Mouse (Mus musculus) midbrain, embryonic 15.5 days (tissue): ENCODE data around the gene Chd9. TPM values are rescaled to one million over a fixed set of nuclear protein-coding genes. Genes with fewer than 3 reads are reported as not detected.
A peak's percentile ranks its signal among the peaks of the same experiment; 100 is the strongest.

Source experiments
- ATAC-seq: fragments of 200-750 bp; cut with Nextera tagmentation; replicated peaks from 2 replicates; pipeline ENCODE4 v1.8.0; 2017; ENCODE audit warnings: moderate TSS enrichment
- H3K27ac ChIP-seq: fragments of 300-500 bp; sonication (generic); 2 replicates; pipeline ENCODE4 v1.5.1; 2015; ENCODE audit warnings: mild to moderate bottlenecking, inconsistent platforms
- H3K27me3 ChIP-seq: fragments of 300-500 bp; sonication (generic); replicated peaks from 2 replicates; pipeline ENCODE4 v1.6.1; 2015; ENCODE audit warnings: inconsistent platforms
- H3K36me3 ChIP-seq: fragments of 300-500 bp; sonication (generic); replicated peaks from 2 replicates; pipeline ENCODE4 v1.6.1; 2015; ENCODE audit warnings: inconsistent platforms
- H3K4me1 ChIP-seq: fragments of 300-500 bp; sonication (generic); 2 replicates; pipeline ENCODE4 v1.6.1; 2015; ENCODE audit warnings: inconsistent platforms
- H3K4me2 ChIP-seq: fragments of 300-500 bp; sonication (generic); 2 replicates; pipeline ENCODE4 v1.6.1; 2015; ENCODE audit warnings: inconsistent platforms, mild to moderate bottlenecking, moderate library complexity
- H3K4me3 ChIP-seq: fragments of 300-500 bp; sonication (generic); 2 replicates; pipeline ENCODE4 v1.5.1; 2015; ENCODE audit warnings: mild to moderate bottlenecking, inconsistent platforms
- H3K9ac ChIP-seq: fragments of 300-500 bp; sonication (generic); 2 replicates; pipeline ENCODE4 v1.6.1; 2015; ENCODE audit warnings: mild to moderate bottlenecking, inconsistent platforms
- H3K9me3 ChIP-seq: fragments of 300-500 bp; sonication (generic); 2 replicates; pipeline ENCODE4 v1.6.1; 2016; ENCODE audit warnings: inconsistent platforms
- WGBS: fragments of 180-500 bp; shearing (Covaris S2); methylation state at CpG from one replicate; pipeline ENCODE4 v1.1.7; 2015; ENCODE audit warnings: mixed read lengths; 5-methylcytosine and 5-hydroxymethylcytosine counted together
- polyA plus RNA-seq: library from polyadenylated mRNA; unstranded; fragments of >200 nt; fragmentation: Nextera tagmentation; extraction: Ambion mirVana; gene quantifications from 2 replicates; pipeline ENCODE4 v1.2.1, GENCODE M21; 2015

The Chd9 gene
- polyA plus RNA-seq, 1 experiment from 2014 or later: 79.5 TPM

DNA sequence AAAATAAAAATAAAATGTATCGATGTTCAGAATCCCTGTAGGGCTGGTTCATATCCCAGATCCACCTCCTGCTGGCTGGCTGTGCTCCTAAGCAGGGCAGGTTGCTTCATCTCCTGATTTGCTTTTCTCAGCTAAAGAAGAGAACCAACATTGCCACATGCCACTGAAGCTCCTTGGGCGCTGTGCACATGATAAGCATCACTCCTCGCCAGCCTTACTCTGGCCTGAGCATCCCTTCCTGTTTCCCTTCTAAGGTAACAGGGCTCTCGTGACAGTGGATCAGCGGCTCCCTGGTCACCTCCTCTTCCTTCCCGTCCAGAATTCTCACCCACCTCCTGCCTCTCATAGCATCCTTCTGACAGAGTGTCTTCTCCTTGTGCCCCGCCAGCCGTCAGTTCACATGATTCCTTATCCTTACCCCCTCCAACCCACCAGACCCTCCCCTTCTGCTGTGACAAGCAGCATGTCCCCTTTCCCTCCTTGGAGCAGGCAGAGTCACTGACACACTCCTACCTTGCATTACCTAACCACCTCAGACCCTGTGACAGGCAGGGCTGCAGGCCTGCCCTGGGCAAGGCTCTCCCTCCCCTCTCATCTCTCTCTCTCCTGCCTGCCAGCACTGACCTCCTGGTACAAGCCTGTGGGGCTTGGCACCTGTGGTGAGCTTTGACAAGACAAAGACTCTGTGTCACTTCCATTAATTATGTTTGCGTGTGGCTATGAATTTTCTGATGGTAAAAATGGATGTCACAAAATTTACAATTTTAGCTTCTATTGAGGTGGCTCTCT, 16.2 kb downstream of the Chd9 start:
- no peaks in the 10 kb centered on the region for H3K36me3 ChIP-seq
- no peak overlapping the region for H3K27ac ChIP-seq
- H3K27me3 ChIP-seq: no peaks in the 10 kb centered on the region
- no peak overlapping the region for H3K4me3 ChIP-seq
- WGBS: 72% methylated on average over 9 of the region's 9 CpGs
- peaks cover 4% of the 10 kb centered on the region for H3K4me1 ChIP-seq
- H3K9ac ChIP-seq: no peak overlapping the region
- H3K4me2 ChIP-seq: no peak overlapping the region
- H3K9me3 ChIP-seq: no peaks in the 10 kb centered on the region
- no peak for ATAC-seq

GRCm38 (mm10) chr8:90847980-90848379, 19.8 kb downstream of the Chd9 start:
- H3K4me2 ChIP-seq: no peak overlapping the region
- H3K9me3 ChIP-seq: no peaks in the 10 kb centered on the region
- no peak overlapping the region for H3K9ac ChIP-seq
- 91% methylated on average over 7 of the region's 7 CpGs for WGBS
- no peaks in the 10 kb centered on the region for H3K36me3 ChIP-seq
- no peak overlapping the region for H3K27ac ChIP-seq
- H3K27me3 ChIP-seq: no peaks in the 10 kb centered on the region
- H3K4me1 ChIP-seq: peaks cover 12% of the 10 kb centered on the region
- no peak overlapping the region for H3K4me3 ChIP-seq
- ATAC-seq: no peak

DNA sequence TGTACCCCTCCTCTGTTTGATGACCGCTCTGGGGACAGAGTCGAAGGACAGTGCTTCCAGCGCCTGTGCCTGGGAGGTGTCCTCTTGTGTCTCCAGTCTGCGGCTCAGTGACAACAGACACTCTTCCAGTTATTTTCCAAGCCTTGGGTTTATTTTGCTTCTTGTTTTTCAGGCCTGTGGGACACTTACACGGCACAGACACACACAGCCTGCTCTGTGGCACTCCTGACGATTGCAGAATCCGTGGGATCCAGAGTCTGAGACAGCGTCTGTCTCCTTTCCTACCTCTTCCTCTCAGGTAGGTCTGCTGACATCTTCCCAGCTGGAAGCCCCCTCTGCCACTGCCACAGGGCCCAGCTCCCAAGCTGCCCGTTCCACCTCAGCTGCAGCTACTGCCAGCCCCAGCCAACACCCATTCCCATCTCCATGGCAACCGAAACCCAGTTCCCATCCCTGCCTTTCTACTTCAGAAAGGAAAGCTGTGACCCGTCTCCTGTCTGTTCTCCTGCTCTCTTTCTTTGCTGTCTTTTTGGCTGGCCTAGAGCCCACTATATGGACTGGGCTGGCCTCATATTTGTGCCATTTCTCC, 21.4 kb downstream of the Chd9 start:
- ATAC-seq: peak; percentile 77
- Histone ChIP-seq H3K9ac (no peak overlapping the region), H3K27me3 (no peaks in the 10 kb centered on the region), H3K4me3 (no peak overlapping the region), H3K36me3 (no peaks in the 10 kb centered on the region), H3K4me1 (peaks cover 20% of the 10 kb centered on the region), H3K4me2 (peak overlapping the region; percentile 14; the same call in 1 of the 2 replicates), H3K9me3 (no peaks in the 10 kb centered on the region), H3K27ac (peak overlapping the region; percentile 71)
- WGBS: 39% methylated on average over 11 of the region's 11 CpGs

- 51% methylated on average over 8 of the region's 8 CpGs for WGBS
- ATAC-seq: no peak
- Histone ChIP-seq H3K4me3 (no peak overlapping the region), H3K36me3 (no peaks in the 10 kb centered on the region), H3K4me1 (peaks cover 26% of the 10 kb centered on the region), H3K4me2 (no peak overlapping the region), H3K27me3 (no peaks in the 10 kb centered on the region), H3K9ac (no peak overlapping the region), H3K27ac (no peak overlapping the region), H3K9me3 (no peaks in the 10 kb centered on the region)
Observed at GRCm38 (mm10) chr8:90851544-90851943, 23.4 kb downstream of the Chd9 start.

- H3K27me3 ChIP-seq: no peaks in the 10 kb centered on the region
- H3K4me2 ChIP-seq: peak overlapping the region; percentile 28
- peak overlapping the region; percentile 58 for H3K27ac ChIP-seq
- no peaks in the 10 kb centered on the region for H3K36me3 ChIP-seq
- no peaks in the 10 kb centered on the region for H3K9me3 ChIP-seq
- WGBS: 48% methylated on average over 9 of the region's 9 CpGs
- no peak overlapping the region for H3K9ac ChIP-seq
- H3K4me1 ChIP-seq: peaks cover 25% of the 10 kb centered on the region
- ATAC-seq: peak; percentile 44; the same call in 1 of the 2 replicates
- no peak overlapping the region for H3K4me3 ChIP-seq
Observed at GRCm38 (mm10) chr8:90853971-90854670, 26.0 kb downstream of the Chd9 start.

GRCm38 (mm10) chr8:90854671-90855161, 26.6 kb downstream of the Chd9 start:
- H3K9ac ChIP-seq: no peak overlapping the region
- 11% methylated on average over 10 of the region's 10 CpGs for WGBS
- H3K27ac ChIP-seq: peak overlapping the region; percentile 58
- H3K4me1 ChIP-seq: peaks cover 24% of the 10 kb centered on the region
- peak overlapping the region; percentile 28 for H3K4me2 ChIP-seq
- no peak overlapping the region for H3K4me3 ChIP-seq
- no peaks in the 10 kb centered on the region for H3K36me3 ChIP-seq
- H3K9me3 ChIP-seq: no peaks in the 10 kb centered on the region
- ATAC-seq: peak; percentile 60; the same call in 1 of the 2 replicates
- H3K27me3 ChIP-seq: no peaks in the 10 kb centered on the region

DNA sequence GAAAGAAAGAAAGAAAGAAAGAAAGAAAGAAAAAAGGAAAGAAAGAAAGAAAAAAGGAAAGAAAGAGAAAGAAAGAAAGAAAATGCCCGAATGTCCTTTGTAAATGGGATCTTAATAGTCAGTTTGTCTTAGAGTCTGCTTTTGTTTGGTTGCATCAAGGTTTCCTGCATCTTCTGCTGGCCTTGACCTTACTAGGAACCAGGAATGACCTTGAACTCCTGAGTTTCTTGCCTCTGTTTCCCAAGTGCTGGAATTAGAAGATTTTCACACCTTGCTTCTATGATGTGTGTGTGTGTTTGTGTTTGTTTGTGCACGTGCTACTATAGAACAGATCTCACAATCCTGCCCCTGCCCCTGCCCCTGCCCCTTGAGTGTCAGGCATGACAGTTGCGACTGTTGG, 28.0 kb downstream of the Chd9 start:
- 90% methylated on average over 3 of the region's 3 CpGs for WGBS
- Histone ChIP-seq H3K9me3 (no peaks in the 10 kb centered on the region), H3K9ac (no peak overlapping the region), H3K4me1 (peaks cover 20% of the 10 kb centered on the region), H3K4me3 (no peak overlapping the region), H3K27me3 (no peaks in the 10 kb centered on the region), H3K36me3 (no peaks in the 10 kb centered on the region), H3K4me2 (no peak overlapping the region), H3K27ac (no peak overlapping the region)
- no peak for ATAC-seq

DNA sequence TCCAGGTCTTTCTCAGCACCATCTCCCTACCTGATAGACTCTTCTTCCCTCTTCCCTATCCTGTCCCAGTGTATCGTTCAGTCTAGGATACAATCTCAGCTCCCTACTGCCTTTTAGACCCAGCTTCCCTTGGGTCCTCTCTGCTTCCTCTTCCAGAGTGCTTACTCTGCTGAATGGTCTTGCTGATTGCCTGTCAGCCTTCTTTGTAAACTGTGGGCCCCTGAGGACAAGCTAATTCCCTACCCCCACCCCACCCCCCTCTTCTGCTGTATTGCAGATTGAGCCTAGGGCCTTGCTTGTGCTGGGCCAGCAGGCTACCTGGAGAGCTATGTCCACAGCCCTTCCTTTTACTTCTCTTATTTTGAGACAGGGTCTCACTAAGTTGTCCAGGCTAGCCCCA, 28.8 kb downstream of the Chd9 start:
- peaks cover 28% of the 10 kb centered on the region for H3K4me1 ChIP-seq
- H3K9me3 ChIP-seq: no peaks in the 10 kb centered on the region
- no peak overlapping the region for H3K4me3 ChIP-seq
- 24% methylated on average over 1 of the region's 1 CpGs for WGBS
- no peak overlapping the region for H3K27ac ChIP-seq
- no peak for ATAC-seq
- H3K27me3 ChIP-seq: no peaks in the 10 kb centered on the region
- no peak overlapping the region for H3K9ac ChIP-seq
- no peak overlapping the region for H3K4me2 ChIP-seq
- no peaks in the 10 kb centered on the region for H3K36me3 ChIP-seq

GRCm38 (mm10) chr8:90858071-90858470, 29.9 kb downstream of the Chd9 start:
- H3K4me1 ChIP-seq: peaks cover 35% of the 10 kb centered on the region
- WGBS: 92% methylated on average over 2 of the region's 2 CpGs
- H3K27me3 ChIP-seq: no peaks in the 10 kb centered on the region

DNA sequence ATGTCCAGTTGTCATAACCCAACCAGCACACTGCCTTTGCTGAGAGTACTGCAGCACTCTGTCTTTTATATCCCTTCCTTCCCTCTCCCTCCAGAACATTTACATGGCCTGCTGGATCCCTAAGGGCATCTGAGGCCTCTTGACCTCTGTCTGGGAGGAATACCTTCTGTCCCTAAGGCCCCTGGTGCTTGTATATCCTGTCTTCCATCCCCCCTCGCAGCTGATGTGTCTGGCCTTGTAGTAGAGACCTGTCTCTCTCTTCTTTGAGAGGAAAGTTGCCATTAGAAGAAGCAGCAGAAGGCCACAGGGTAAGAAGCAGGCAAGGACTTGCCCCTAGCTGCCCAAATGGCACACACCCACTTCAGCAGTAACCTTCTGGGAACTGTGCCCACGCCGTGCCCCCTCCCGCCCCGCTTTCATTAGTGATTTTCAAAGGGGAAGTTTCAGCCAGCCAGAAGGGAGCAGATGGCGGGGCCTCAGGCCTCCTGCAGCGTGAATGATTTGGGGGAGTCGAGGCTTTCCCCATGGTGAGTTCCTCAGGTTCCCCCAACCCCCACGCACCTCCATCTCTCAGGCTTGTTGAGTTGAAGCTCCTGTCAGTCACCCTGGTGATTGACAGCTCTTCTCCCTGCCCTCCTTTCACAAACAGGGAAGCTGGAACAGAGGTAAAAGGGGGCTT, 33.3 kb downstream of the Chd9 start:
- no peaks in the 10 kb centered on the region for H3K36me3 ChIP-seq
- peak overlapping the region; percentile 70 for H3K27ac ChIP-seq
- H3K4me3 ChIP-seq: no peak overlapping the region
- peaks cover 21% of the 10 kb centered on the region for H3K4me1 ChIP-seq
- no peaks in the 10 kb centered on the region for H3K9me3 ChIP-seq
- H3K9ac ChIP-seq: no peak overlapping the region
- WGBS: 6% methylated on average over 9 of the region's 9 CpGs
- ATAC-seq: peak; percentile 62; the same call in 1 of the 2 replicates
- H3K4me2 ChIP-seq: peak overlapping the region; percentile 13; the same call in 1 of the 2 replicates
- H3K27me3 ChIP-seq: no peaks in the 10 kb centered on the region

More at GRCm38 (mm10) chr8:90858071-90858470, 29.9 kb downstream of the Chd9 start:
- ATAC-seq: no peak
- H3K9ac ChIP-seq: no peak overlapping the region
- H3K4me2 ChIP-seq: no peak overlapping the region
- H3K36me3 ChIP-seq: no peaks in the 10 kb centered on the region
- no peaks in the 10 kb centered on the region for H3K9me3 ChIP-seq
- H3K27ac ChIP-seq: no peak overlapping the region
- no peak overlapping the region for H3K4me3 ChIP-seq

GRCm38 (mm10) chr8:90862038-90862437, 33.9 kb downstream of the Chd9 start:
- H3K9me3 ChIP-seq: no peaks in the 10 kb centered on the region
- H3K9ac ChIP-seq: no peak overlapping the region
- WGBS: 3% methylated on average over 9 of the region's 9 CpGs
- no peaks in the 10 kb centered on the region for H3K36me3 ChIP-seq
- no peak overlapping the region for H3K4me3 ChIP-seq
- peak; percentile 88 for ATAC-seq
- peaks cover 21% of the 10 kb centered on the region for H3K4me1 ChIP-seq
- no peaks in the 10 kb centered on the region for H3K27me3 ChIP-seq
- H3K27ac ChIP-seq: peak overlapping the region; percentile 70
- H3K4me2 ChIP-seq: peak overlapping the region; percentile 13; the same call in 1 of the 2 replicates

- H3K4me1 ChIP-seq: peaks cover 36% of the 10 kb centered on the region
- H3K9ac ChIP-seq: no peak overlapping the region
- no peaks in the 10 kb centered on the region for H3K9me3 ChIP-seq
- no peaks in the 10 kb centered on the region for H3K27me3 ChIP-seq
- H3K4me3 ChIP-seq: no peak overlapping the region
- 99% methylated on average over 2 of the region's 2 CpGs for WGBS
- H3K4me2 ChIP-seq: no peak overlapping the region
- no peaks in the 10 kb centered on the region for H3K36me3 ChIP-seq
- no peak for ATAC-seq
- H3K27ac ChIP-seq: no peak overlapping the region
Observed at GRCm38 (mm10) chr8:90867061-90867460, 38.9 kb downstream of the Chd9 start.
